Mouse (Mus musculus): ENCODE measurements around the gene Armh4. TPM values are rescaled to one million over a fixed set of nuclear protein-coding genes. Genes with fewer than 3 reads are reported as not detected.

Armh4 gene
- total and polyA plus RNA-seq, 3 experiments = not detected

DNA sequence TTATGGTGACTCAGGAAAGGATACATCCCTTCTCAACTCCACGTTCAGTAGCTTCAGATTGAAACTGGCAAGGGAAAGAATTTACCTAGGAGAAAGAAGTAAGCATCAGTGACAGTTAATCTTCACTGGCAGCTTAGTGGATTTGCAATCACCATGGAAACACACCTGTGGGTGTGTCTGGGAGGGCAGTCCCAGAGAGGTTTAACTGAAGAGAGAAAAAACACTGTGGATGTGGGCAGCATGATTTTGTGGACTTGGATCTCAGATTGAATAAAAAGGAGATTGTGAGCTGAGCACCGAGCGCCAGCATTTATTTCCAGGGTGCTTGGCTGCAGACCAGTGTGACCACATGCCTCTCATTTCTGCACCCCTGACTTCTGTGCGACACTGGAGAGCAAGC is 122.7 kb downstream of the Armh4 start:
- no peak overlapping the region for H3K9ac ChIP-seq (ENCODE audit: insufficient read depth, low read depth)
- dilution Hi-C loops (cut with MboI; ENCODE audit: extremely low pct_ligation_motif_present, extremely low pct_unique_long_range_greater_than_20kb, low sequenced_read_pairs) (no loop called here), in situ Hi-C loops (cut with MboI; ENCODE audit: low pct_ligation_motif_present, low pct_unique_long_range_greater_than_20kb, low sequenced_read_pairs) (no loop called here)
- H3K4me2 ChIP-seq (ENCODE audit: insufficient read depth, low read depth, poor library complexity, severe bottlenecking) = no peak overlapping the region
- H3K79me2 ChIP-seq (replicated peaks; ENCODE audit: control insufficient read depth, extremely low read depth, insufficient read depth, poor library complexity, severe bottlenecking) = no peaks in the 10 kb centered on the region
- no peaks in the 10 kb centered on the region for H3K36me3 ChIP-seq (replicated peaks in 1 of 2; ENCODE audit: control insufficient read depth in 1 of 2, insufficient read depth in 1 of 2, low read length in 1 of 2)
- H3K27me3 ChIP-seq (replicated peaks) = no peaks in the 10 kb centered on the region
- no peaks in the 10 kb centered on the region for H3K4me1 ChIP-seq (ENCODE audit: control insufficient read depth in 1 of 2, insufficient read depth in 2 of 2)
- no peak overlapping the region for H3K4me3 ChIP-seq (replicated peaks in 1 of 3; ENCODE audit: low read depth in 2 of 3, low read length in 2 of 3, poor library complexity in 1 of 3)
- no peaks in the 10 kb centered on the region for H3K9me3 ChIP-seq (replicated peaks; ENCODE audit: low read length)
- no peak for DNase-seq (ENCODE audit: extremely low read depth)
- no peak overlapping the region for H3K27ac ChIP-seq (ENCODE audit: insufficient read depth, low read depth)
- no peak for TF ChIP-seq SIN3A (IDR thresholded peaks at IDR 0.05; ENCODE audit: low read length)
- TF ChIP-seq MXI1 (IDR thresholded peaks at IDR 0.05; ENCODE audit: low read depth, low read length) = no peak

DNA sequence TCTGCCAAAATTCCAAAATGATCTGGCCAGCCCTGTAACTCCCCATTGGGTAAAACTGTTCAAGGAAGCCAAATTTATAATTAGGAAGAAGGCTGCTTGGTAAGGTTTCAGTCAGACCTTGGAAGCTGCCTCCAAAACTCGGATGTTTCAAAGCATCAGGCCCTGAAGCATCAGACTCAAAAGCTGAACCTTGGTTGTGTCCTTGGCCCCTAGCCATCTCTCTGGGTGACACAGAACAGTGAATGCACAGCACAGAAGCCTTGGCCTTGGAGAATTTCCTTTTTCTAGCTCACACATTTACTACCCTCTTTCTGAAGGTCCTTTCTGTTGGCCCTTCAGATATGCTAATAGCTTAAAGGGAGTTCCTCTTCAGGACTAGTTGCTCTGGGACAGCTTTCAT is 134.0 kb downstream of the Armh4 start:
- H3K36me3 ChIP-seq (replicated peaks in 1 of 2; ENCODE audit: control insufficient read depth in 1 of 2, insufficient read depth in 1 of 2, low read length in 1 of 2) = no peaks in the 10 kb centered on the region
- H3K27ac ChIP-seq (ENCODE audit: insufficient read depth, low read depth) = no peak overlapping the region
- no peak for TF ChIP-seq USF2 (conservative IDR thresholded peaks at IDR 0.05; ENCODE audit: low read depth, low read length)
- no peak for TF ChIP-seq E2F4 (IDR thresholded peaks at IDR 0.05; ENCODE audit: insufficient replicate concordance, low read depth, low read length)
- TF ChIP-seq BHLHE40 (IDR thresholded peaks at IDR 0.05; ENCODE audit: low read depth, low read length) = no peak
- no peak for TF ChIP-seq ZKSCAN1 (IDR thresholded peaks at IDR 0.05; ENCODE audit: borderline replicate concordance, low read depth, low read length)
- no peak for TF ChIP-seq UBTF (IDR thresholded peaks at IDR 0.05; ENCODE audit: low read depth, low read length)
- TF ChIP-seq MAZ (IDR thresholded peaks at IDR 0.05; ENCODE audit: low read depth, low read length) = no peak
- TF ChIP-seq JUND (conservative IDR thresholded peaks at IDR 0.05; ENCODE audit: low read depth, low read length) = no peak
- TF ChIP-seq MXI1 (IDR thresholded peaks at IDR 0.05; ENCODE audit: low read depth, low read length) = no peak
- TF ChIP-seq GABPA (IDR thresholded peaks at IDR 0.05; ENCODE audit: insufficient replicate concordance, low read depth, low read length) = no peak
- no peak for TF ChIP-seq RAD21 (IDR thresholded peaks at IDR 0.05; ENCODE audit: low read depth, low read length)
- TF ChIP-seq TCF12 (IDR thresholded peaks at IDR 0.05; ENCODE audit: low read depth, low read length) = no peak
- TF ChIP-seq MEF2A (IDR thresholded peaks at IDR 0.05; ENCODE audit: borderline replicate concordance, low read depth, low read length) = no peak
- no peak for TF ChIP-seq ZNF384 (IDR thresholded peaks at IDR 0.05; ENCODE audit: low read depth, low read length)
- no peaks in the 10 kb centered on the region for H3K79me2 ChIP-seq (replicated peaks; ENCODE audit: control insufficient read depth, extremely low read depth, insufficient read depth, poor library complexity, severe bottlenecking)
- no peak overlapping the region for H3K4me2 ChIP-seq (ENCODE audit: insufficient read depth, low read depth, poor library complexity, severe bottlenecking)
- dilution Hi-C loops (cut with MboI; ENCODE audit: extremely low pct_ligation_motif_present, extremely low pct_unique_long_range_greater_than_20kb, low sequenced_read_pairs) (no loop called here), in situ Hi-C loops (cut with MboI; ENCODE audit: low pct_ligation_motif_present, low pct_unique_long_range_greater_than_20kb, low sequenced_read_pairs) (no loop called here)
- H3K4me3 ChIP-seq (replicated peaks in 1 of 3; ENCODE audit: low read depth in 2 of 3, low read length in 2 of 3, poor library complexity in 1 of 3) = no peak overlapping the region
- no peaks in the 10 kb centered on the region for H3K4me1 ChIP-seq (ENCODE audit: control insufficient read depth in 1 of 2, insufficient read depth in 2 of 2)
- H3K9ac ChIP-seq (ENCODE audit: insufficient read depth, low read depth) = no peak overlapping the region
- no peaks in the 10 kb centered on the region for H3K9me3 ChIP-seq (replicated peaks; ENCODE audit: low read length)
- no peak for DNase-seq (ENCODE audit: extremely low read depth)
- H3K27me3 ChIP-seq (replicated peaks) = no peaks in the 10 kb centered on the region

DNA sequence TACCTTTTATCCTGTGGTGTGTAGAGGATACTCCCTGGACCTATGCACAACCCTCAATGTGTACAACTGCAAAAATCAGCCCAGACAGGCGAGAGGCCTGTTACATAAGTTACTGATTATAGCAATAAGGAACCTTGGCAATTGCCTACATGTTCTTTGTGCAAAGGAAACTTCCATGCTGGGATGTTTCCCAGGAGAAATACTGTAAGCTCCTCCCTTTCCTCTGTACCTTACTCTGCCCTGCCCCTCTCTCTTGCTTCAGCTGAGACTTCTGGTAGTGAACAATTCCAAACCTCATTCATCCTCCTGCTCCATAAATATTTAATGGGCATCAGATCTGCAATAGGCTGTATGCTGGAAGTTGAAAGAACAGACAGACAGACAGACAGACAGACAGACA is 145.8 kb downstream of the Armh4 start:
- Histone ChIP-seq H3K4me1 (ENCODE audit: control insufficient read depth in 1 of 2, insufficient read depth in 2 of 2) (no peaks in the 10 kb centered on the region), H3K9ac (ENCODE audit: insufficient read depth, low read depth) (no peak overlapping the region), H3K36me3 (replicated peaks in 1 of 2; ENCODE audit: control insufficient read depth in 1 of 2, insufficient read depth in 1 of 2, low read length in 1 of 2) (no peaks in the 10 kb centered on the region), H3K27me3 (replicated peaks) (no peaks in the 10 kb centered on the region), H3K4me3 (replicated peaks in 1 of 3; ENCODE audit: low read depth in 2 of 3, low read length in 2 of 3, poor library complexity in 1 of 3) (no peak overlapping the region), H3K27ac (ENCODE audit: insufficient read depth, low read depth) (no peak overlapping the region), H3K9me3 (replicated peaks; ENCODE audit: low read length) (no peaks in the 10 kb centered on the region), H3K79me2 (replicated peaks; ENCODE audit: control insufficient read depth, extremely low read depth, insufficient read depth, poor library complexity, severe bottlenecking) (no peaks in the 10 kb centered on the region), H3K4me2 (ENCODE audit: insufficient read depth, low read depth, poor library complexity, severe bottlenecking) (no peak overlapping the region)
- no peak for TF ChIP-seq POLR2AphosphoS2 (IDR thresholded peaks at IDR 0.05; ENCODE audit: low read depth, low read length)
- no peak for TF ChIP-seq KAT2A (IDR thresholded peaks at IDR 0.05; ENCODE audit: insufficient replicate concordance, low read length)
- no peak for TF ChIP-seq EP300 (IDR thresholded peaks at IDR 0.05; ENCODE audit: low read length)
- no peak for TF ChIP-seq RAD21 (IDR thresholded peaks at IDR 0.05; ENCODE audit: low read depth, low read length)
- no peak for TF ChIP-seq ELF1 (IDR thresholded peaks at IDR 0.05; ENCODE audit: low read depth, low read length)
- no peak for TF ChIP-seq MYC (IDR thresholded peaks at IDR 0.05; ENCODE audit: low read depth, low read length)
- TF ChIP-seq MEF2A (IDR thresholded peaks at IDR 0.05; ENCODE audit: borderline replicate concordance, low read depth, low read length) = no peak
- TF ChIP-seq MAX (IDR thresholded peaks at IDR 0.05; ENCODE audit: low read length) = no peak
- no peak for TF ChIP-seq JUND (conservative IDR thresholded peaks at IDR 0.05; ENCODE audit: low read depth, low read length)
- dilution Hi-C loops (cut with MboI; ENCODE audit: extremely low pct_ligation_motif_present, extremely low pct_unique_long_range_greater_than_20kb, low sequenced_read_pairs) (no loop called here), in situ Hi-C loops (cut with MboI; ENCODE audit: low pct_ligation_motif_present, low pct_unique_long_range_greater_than_20kb, low sequenced_read_pairs) (no loop called here)
- no peak for DNase-seq (ENCODE audit: extremely low read depth)

Measured in CH12.LX (cell line).